Mouse (Mus musculus) kidney, adult 2 months (tissue): ENCODE measurements at regions not wholly inside any gene's neighbourhood (a gene's known extent, or its start where the extent isn't known, plus 50 kb on each side); places are given as distances from the start of the nearest gene placed in this dataset.

Experiments
- DNase-seq: peaks from one replicate; pipeline ENCODE4 v3.0.0; 2021
- H3K27ac ChIP-seq: fragments of 200-500 bp; 2 replicates; pipeline ENCODE4 v1.5.1; 2012; ENCODE audit warnings: low read depth, low read length, control low read depth, inconsistent platforms; ENCODE audit not compliant: insufficient read depth
- H3K27me3 ChIP-seq: fragments of 200-500 bp; replicated peaks from 2 replicates; pipeline ENCODE4 v1.6.1; 2012; ENCODE audit warnings: mild to moderate bottlenecking, moderate library complexity, low read length, inconsistent platforms; ENCODE audit not compliant: control insufficient read depth, insufficient read depth
- H3K36me3 ChIP-seq: fragments of 200-500 bp; 2 replicates; pipeline ENCODE4 v1.6.1; 2012; ENCODE audit warnings: mild to moderate bottlenecking, moderate library complexity, low read length, inconsistent platforms; ENCODE audit not compliant: control insufficient read depth, insufficient read depth
- H3K4me1 ChIP-seq: fragments of 200-500 bp; 2 replicates; pipeline ENCODE4 v1.6.1; 2011; ENCODE audit warnings: low read length; ENCODE audit not compliant: control insufficient read depth, insufficient read depth
- H3K4me3 ChIP-seq: fragments of 200-500 bp; 2 replicates; pipeline ENCODE4 v1.5.1; 2011; ENCODE audit warnings: mild to moderate bottlenecking, low read depth, low read length, control low read depth; ENCODE audit not compliant: insufficient read depth
- CTCF ChIP-seq: fragments of 200-500 bp; conservative IDR thresholded peaks from 2 replicates; pipeline ENCODE4 v1.5.1; 2011; ENCODE audit warnings: low read depth, mild to moderate bottlenecking, control low read depth, low read length, moderate library complexity, mixed read lengths; ENCODE audit not compliant: insufficient read depth, insufficient read length
- POLR2A ChIP-seq: fragments of 200-500 bp; IDR thresholded peaks from one replicate; pipeline ENCODE4 v1.6.1; 2011; ENCODE audit warnings: low read depth, low read length, control low read depth
- WGBS: fragments of 180-500 bp; shearing (Covaris S2); methylation state at CpG from one replicate; pipeline ENCODE4 v1.1.7; 2018; 5-methylcytosine and 5-hydroxymethylcytosine counted together

DNA sequence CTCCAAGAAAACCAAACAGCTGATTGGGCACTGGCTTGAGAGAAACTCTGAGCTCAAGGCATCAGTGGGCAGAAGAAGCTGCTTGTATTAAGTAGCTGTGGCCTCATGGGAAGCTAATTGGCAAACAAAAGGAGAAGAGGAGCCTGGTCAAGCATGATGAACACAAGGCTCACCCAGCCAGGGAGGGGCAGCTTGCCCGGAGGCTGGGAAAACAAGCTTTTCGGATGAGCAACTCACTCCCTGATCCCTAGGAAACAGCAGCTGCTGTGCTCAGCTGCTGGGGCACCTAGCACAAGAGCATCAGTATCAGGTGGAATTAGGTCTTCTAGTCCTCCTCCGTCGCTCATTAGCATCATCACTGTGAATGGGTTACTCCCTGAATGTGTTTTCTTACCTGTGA lies 405.6 kb upstream of the Kdm8 start:
- Histone ChIP-seq H3K36me3 (no peaks in the 10 kb centered on the region), H3K27me3 (no peaks in the 10 kb centered on the region), H3K4me3 (no peak overlapping the region), H3K27ac (no peak overlapping the region), H3K4me1 (no peaks in the 10 kb centered on the region)
- peak; percentile 20 for DNase-seq
- WGBS: 36% methylated on average over 4 of the region's 4 CpGs
- no peak for TF ChIP-seq CTCF
- TF ChIP-seq POLR2A: no peak

DNA sequence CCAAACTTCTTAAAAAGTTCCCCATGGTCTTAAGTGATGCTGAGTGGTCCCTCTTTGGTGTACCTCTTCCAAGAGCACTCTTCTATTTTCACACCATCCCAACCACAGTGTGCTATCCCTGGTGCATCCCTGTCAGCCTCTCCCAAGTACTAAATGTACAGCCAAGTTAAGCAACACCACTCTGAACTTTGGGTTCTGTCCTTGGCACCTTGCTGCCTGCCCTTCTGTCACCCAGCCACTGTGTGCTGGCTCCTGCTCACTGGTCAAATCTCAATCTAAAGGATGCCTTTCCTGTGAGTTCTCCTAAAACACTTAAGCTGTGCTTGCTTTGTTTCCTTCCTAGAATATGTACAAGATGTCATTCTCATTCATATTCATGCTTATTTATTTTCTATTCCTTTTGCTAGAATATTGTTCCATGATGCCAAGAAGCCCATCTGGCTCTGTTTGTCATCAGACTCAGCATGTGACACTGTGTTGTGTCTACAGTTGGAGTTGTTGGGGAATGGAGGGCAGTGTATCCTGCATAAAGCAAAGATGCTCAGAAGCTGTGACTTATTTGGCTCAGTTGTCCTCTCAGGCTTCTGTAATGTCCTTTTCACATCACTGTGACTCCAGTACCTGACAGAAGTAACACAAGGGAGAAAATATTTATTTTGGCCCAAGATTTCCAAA lies 388.4 kb upstream of the Kdm8 start:
- H3K27me3 ChIP-seq: no peaks in the 10 kb centered on the region
- no peak for TF ChIP-seq CTCF
- TF ChIP-seq POLR2A: no peak
- DNase-seq: no peak
- H3K27ac ChIP-seq: no peak overlapping the region
- H3K36me3 ChIP-seq: no peaks in the 10 kb centered on the region
- no peaks in the 10 kb centered on the region for H3K4me1 ChIP-seq
- H3K4me3 ChIP-seq: no peak overlapping the region

DNA sequence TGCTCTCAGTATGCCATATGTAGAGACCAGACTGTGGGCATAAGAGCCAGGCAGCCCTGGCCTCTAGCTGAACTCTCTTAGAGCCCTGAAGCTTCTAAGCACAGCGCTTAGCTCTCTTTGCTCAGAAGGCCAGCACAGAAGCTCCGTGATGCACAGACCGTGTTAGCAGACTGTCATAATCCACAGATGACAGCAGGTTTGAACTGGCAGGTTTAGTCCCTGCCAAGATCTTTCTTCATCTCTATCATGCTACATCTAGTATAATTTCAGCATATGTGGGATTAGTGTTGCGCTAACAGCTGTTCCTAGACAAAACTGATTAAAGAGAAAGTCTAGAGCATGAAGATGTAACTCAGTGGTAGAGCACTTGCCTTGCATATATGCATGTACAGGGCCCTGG lies 342.0 kb upstream of the Kdm8 start:
- no peak for DNase-seq
- Histone ChIP-seq H3K36me3 (no peaks in the 10 kb centered on the region), H3K4me1 (no peaks in the 10 kb centered on the region), H3K4me3 (no peak overlapping the region), H3K27ac (no peak overlapping the region), H3K27me3 (no peaks in the 10 kb centered on the region)
- TF ChIP-seq CTCF (no peak), POLR2A (no peak)
- WGBS: 94% methylated on average over 4 of the region's 4 CpGs

DNA sequence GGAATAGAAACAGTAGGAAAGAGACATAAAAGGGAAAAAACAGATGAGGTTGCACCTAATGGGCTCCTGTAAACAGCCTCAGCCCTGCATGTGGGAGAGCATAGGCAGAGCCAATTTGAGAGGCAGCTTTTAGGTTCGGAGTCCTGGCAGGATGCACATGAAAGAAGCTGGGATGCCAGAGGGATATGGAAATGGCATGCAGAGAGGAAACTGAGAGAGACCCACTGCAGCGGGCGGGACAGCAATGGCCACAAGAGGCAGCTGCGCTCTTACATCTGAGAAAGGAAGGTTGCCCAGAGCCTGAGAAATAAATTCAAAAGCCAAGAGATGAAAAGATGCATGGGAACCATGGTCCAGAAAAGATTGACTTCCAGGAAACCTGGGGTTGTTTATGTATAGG lies 340.5 kb upstream of the Kdm8 start:
- no peak overlapping the region for H3K27ac ChIP-seq
- no peaks in the 10 kb centered on the region for H3K36me3 ChIP-seq
- 68% methylated on average over 4 of the region's 4 CpGs for WGBS
- no peak overlapping the region for H3K4me3 ChIP-seq
- TF ChIP-seq POLR2A: no peak
- no peak for TF ChIP-seq CTCF
- DNase-seq: no peak
- no peaks in the 10 kb centered on the region for H3K4me1 ChIP-seq
- no peaks in the 10 kb centered on the region for H3K27me3 ChIP-seq

DNA sequence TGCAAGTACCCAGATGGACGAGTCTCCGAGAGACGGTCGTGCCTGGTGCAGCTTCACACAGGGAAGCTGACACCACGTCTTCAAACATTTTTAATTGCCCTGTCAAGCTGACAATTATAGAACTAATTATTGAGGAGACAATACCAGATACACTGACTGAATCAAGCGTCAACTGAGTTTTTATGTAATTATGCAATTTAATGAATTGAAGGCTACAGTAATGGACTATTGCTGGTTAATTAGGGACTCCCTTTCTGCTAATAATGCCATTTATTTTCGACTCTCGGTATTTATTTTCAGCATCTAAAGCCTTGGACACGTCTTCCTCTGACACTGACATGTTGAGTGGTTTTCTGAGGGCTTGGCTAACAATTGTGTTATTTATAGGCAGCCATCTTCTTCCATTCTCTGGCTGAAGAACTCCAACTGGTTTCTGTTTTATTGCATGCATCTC lies 331.6 kb upstream of the Kdm8 start:
- Histone ChIP-seq H3K27me3 (no peaks in the 10 kb centered on the region), H3K4me1 (no peaks in the 10 kb centered on the region), H3K36me3 (no peaks in the 10 kb centered on the region), H3K4me3 (no peak overlapping the region), H3K27ac (no peak overlapping the region)
- 52% methylated on average over 9 of the region's 9 CpGs for WGBS
- TF ChIP-seq POLR2A (no peak), CTCF (no peak)
- no peak for DNase-seq

DNA sequence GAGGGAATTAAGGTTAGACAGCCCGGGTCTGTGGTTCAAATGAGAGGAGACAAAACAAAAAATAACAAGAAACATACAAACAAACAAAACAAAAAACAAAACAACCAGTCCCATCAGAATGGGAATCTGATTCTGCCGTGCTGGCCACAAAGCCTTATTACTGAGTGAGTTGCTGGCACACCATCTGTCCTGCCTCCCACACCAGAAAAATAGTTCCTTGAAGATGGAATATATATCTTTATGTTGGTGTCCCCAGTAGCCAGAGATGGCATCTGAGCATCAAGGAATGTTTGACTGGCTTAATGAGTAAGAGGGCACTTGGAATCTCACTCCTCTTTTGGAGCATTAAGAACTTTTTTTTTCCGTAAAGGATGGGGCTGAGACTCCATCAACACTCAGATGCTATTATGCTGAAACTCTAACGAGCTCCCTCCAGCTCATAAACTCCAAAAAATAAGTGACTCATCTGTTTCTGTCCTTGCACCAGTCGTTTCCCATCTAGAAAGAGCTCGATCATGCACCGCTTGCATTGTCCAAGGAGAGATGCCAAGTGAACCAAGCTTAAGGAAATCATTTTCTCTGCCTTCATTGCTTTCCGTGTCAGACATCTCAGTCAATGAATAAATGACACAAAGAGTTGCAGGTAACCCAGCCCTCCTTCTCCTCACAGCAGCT lies 329.0 kb upstream of the Kdm8 start:
- TF ChIP-seq CTCF: no peak
- no peak for TF ChIP-seq POLR2A
- Histone ChIP-seq H3K4me3 (no peak overlapping the region), H3K4me1 (no peaks in the 10 kb centered on the region), H3K27me3 (no peaks in the 10 kb centered on the region), H3K36me3 (no peaks in the 10 kb centered on the region), H3K27ac (no peak overlapping the region)
- WGBS: 58% methylated on average over 8 of the region's 8 CpGs
- DNase-seq: no peak

DNA sequence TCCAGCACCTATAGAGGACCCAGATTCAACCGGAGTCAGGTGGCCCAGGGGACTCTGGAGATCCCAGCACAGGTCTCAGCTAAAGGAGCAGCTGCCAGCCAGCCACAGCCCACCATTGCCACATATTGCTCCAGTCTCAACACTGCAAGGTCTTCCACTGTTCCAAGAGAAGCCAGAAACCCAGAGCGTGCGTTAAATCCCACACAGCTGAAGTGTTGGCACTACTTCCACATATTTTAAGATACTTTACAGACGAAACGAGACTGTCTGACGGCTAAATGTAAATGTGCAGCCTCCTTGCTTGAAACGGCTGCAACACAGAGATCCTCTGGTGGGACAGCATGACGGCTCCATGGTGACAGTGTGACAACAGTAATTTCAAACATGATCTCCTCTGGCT lies 327.3 kb upstream of the Kdm8 start:
- H3K36me3 ChIP-seq: no peaks in the 10 kb centered on the region
- no peak for TF ChIP-seq POLR2A
- no peak for TF ChIP-seq CTCF
- DNase-seq: no peak
- no peaks in the 10 kb centered on the region for H3K4me1 ChIP-seq
- H3K27me3 ChIP-seq: no peaks in the 10 kb centered on the region
- no peak overlapping the region for H3K27ac ChIP-seq
- no peak overlapping the region for H3K4me3 ChIP-seq
- 76% methylated on average over 8 of the region's 8 CpGs for WGBS
